Mouse (Mus musculus) megakaryocyte, adult 5-6 weeks (primary cell): ENCODE data around the gene Btbd7. TPM values are rescaled to one million over a fixed set of nuclear protein-coding genes. Genes with fewer than 3 reads are reported as not detected.

Source experiments
- ATAC-seq: 2 replicates; pipeline ENCODE4 v1.8.0; 2016; ENCODE audit warnings: mild to moderate bottlenecking, inconsistent platforms; ENCODE audit not compliant: poor library complexity, severe bottlenecking
- total RNA-seq, 2 experiments: library from RNA; stranded (forward) in 1 of 2; stranded (reverse) in 1 of 2; fragments of 153-499, 151-499 nt in 1 of 2; fragments of 221-1000, 200-1000 nt in 1 of 2; gene quantifications; 2 replicates each; pipeline versions ENCODE4 v1.2.3 to v1.2.4; 2015 to 2017

The Btbd7 gene
- total RNA-seq, 2 experiments from 2014 or later, result 26.7 to 27.8 TPM

DNA sequence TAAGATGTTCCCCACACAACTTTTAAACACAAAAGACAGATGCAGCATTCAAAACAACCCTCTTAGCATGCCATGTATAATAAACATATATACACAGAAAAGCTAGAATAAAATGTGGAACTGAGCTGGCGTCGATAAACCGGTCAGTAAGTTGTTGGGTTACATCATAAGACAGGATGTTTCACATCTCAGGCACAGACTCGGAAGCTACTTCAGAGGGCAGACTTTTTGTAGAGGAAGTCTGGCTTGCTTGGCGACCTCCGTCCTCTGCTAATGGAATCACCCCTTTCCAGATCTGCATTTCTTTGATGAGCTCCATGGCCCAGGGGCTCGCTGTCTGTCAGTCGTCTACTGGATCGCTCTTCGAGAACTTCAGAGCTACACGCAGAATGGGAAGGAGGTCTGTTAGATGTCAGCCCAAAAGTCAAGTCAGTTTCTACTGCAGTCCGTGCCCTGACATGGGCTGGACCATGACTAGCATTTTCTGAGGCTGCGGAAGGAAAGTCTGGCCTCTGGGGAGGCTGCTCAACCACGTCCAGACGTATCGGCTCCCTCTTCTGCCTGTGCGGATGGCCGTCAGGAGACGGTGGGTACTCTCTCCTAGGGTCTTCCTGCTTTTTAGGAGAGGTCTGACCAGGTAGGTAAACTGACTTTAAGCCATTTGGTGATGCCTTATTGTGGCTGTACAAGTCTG, 93.2 kb downstream of the Btbd7 start:
- ATAC-seq, result peak; percentile 93

- no peak for ATAC-seq
These were observed 95.4 kb downstream of the Btbd7 start for GRCm38 (mm10) chr12:102782841-102783240.

GRCm38 (mm10) chr12:102779452-102779851, 98.8 kb downstream of the Btbd7 start:
- peak; percentile 27; the same call in 1 of the 2 replicates for ATAC-seq

DNA sequence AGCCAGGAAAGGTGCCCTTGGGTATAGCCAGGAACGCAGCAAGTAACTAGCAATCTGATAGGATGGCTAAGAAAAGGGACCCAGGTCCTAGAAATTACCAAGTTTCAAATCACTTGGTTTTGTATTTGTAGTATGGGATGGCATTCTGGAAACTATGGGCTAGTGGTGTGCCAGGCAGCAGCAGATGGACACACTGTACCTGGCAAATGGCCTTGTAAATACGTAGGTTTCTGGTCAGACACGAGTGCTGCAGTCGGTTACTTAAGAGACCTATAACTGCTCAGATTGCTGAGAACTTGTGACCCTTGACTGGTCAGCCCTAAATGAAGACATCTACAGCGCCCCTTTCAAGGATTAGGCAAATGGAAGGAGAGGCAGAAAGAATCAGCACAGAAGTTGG, 100.1 kb downstream of the Btbd7 start:
- ATAC-seq, result no peak

GRCm38 (mm10) chr12:102776035-102776434, 102.2 kb downstream of the Btbd7 start:
- ATAC-seq, result no peak

GRCm38 (mm10) chr12:102772676-102773075, 105.6 kb downstream of the Btbd7 start:
- no peak for ATAC-seq

DNA sequence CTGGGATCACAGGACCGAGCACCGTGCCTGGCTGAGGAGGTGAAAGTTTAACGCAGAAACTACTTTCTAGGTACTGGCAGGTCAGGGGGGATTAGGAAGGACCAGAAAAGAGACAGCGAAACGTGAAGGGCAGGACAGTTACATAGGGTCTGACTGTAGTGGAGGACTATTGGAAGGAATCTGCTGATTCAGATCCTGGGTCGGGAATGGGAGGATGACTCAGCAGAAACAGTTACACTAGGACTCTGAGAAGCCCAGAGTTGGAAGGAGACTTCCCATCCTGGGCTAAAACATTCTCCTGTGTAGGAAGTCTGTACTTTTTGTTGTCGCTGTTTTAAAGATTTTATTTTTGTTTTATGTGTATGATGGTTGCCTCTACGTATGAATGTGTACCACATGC, 106.7 kb downstream of the Btbd7 start:
- ATAC-seq, result no peak

- ATAC-seq, result no peak; the same call in 1 of the 2 replicates
These were observed 109.3 kb downstream of the Btbd7 start for GRCm38 (mm10) chr12:102769000-102769399.

DNA sequence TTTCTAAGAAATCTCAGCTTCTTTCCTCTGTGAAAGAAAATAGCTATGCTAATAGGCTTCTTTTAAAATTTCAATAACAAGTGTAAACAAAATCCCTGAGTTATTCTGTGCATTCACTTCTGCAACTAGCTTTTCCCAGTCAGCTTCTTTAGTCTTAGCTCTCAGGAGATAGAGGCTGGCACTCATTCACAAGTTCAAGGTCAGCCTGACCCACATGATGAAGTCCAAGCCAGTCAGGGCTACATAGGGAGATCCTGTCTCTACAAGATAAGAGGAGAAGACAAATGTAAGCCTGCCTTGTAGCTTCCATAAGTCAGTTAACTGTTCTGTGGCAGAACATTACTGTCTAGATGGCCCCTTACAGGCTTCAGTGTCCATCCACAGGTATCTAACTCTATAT, 114.6 kb downstream of the Btbd7 start:
- no peak for ATAC-seq

DNA sequence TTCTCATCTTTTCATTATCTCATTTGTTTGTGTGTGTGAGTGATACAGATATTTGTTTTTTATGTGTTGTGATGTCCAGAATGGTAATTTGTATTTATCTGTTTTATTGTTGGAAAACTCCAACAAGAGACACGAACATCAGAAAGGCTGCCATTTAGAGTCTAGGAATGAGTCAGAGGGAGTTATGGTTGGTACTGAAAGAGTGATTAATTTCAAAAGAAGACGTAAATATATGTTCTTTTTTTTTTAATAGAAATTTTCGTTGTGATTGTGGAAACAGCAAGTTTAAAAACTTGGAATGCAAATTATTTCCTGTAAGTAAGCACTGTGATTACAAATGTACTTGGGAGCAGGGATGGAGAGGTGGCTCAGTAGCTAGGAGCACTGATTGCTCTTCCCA, 116.6 kb downstream of the Btbd7 start:
- no peak for ATAC-seq

DNA sequence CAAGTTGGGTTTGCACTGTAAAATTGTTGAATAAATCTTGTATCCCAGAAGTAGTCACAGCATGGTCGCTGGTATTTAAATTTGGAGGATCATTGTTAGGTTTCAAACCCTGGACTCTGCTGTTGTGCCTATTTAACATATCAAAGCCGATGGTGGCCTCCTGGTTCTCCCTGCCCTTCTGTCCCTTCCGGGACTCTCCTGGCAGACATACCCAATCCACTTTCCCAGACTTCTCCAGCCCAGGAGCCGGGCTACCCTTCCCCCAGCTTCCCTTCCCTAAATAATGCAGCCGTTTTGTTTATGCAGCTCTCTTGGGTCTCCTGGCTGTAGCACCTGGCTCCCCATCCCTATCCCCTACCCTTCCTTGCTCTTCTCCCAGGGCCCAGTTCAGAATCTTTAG, 119.3 kb downstream of the Btbd7 start:
- ATAC-seq, result no peak

DNA sequence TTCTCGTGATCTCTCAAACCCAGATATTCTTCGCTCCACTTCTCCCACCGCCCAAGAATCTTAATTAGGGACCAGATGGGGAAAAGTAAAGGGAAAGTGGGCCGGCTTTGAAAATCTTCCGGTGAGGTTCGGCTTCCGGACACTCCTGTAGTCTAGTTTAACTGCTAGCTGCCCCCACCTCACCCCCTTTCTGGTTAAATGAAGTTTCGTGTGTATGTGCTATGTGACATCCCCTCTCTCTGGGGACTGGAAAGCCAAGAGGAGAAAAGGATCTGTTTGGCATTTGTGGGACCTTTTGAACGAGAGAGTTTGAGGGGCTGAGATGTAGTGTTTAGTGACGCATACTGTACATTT, 119.9 kb downstream of the Btbd7 start, which contains the start of gene Gm20604:
Gene Gm20604, minus strand, starts transcription at position 270 of the 354 bp plus-strand sequence.
- no peak for ATAC-seq

- peak; percentile 96 for ATAC-seq
These were observed 120.4 kb downstream of the Btbd7 start, which contains the start of the genes Gm28051, Gon7 and Ubr7 for GRCm38 (mm10) chr12:102757689-102758402. TSS of gene Gm28051 (minus strand) at chr12:102757765. TSS of gene Gon7 (minus strand) at chr12:102757803. TSS of gene Ubr7 (plus strand) at chr12:102757967.

DNA sequence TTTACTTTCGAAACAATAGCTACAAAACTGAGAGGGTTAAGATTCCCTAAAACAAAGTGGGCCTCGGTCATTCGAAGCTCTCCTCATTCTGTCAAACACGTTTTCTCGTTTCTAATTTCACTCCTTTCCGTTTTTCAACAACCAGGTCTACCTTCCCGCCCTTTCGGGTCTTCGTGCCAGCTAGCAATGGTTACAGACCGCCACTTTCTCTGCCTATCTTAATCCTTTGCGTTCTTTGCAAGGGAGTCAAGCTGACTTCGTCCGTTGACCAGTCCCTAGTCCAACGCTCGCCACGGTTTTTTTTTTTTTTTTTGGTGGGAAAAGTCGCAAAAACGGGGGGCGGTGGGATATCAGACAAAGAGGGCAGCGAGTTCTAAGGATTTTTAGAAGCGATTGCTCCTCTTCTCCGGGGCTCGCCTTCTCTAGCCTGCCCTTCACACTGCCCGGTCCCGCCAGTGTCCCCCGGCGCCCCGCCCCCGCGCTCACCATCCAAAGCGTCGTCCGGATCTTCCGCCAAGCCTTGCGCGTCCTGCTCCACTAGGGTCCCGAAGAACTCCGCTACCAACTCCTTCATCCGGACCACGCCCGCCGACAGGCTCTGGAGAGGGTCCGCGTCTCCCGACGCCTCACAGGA, 121.1 kb downstream of the Btbd7 start:
- ATAC-seq, result peak; percentile 67

DNA sequence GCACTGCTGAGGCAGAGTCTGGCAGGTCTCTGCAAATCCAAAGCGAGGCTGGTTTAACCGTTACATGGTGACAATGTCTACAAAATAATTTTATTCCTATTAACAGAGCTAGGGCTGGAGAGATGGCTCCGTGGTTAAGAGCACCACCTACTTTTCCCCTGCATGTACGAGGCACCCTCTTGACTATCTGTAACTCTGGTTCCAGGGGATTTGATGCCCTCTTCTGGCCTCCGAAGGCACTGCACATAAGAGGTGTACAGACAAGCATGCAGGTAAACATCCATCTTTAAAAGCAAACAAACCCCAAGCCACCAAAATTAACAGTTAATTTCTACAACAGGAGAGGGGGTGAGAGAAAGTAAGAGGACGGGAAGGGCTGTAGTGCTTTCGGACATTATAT, 122.0 kb downstream of the Btbd7 start:
- no peak for ATAC-seq

DNA sequence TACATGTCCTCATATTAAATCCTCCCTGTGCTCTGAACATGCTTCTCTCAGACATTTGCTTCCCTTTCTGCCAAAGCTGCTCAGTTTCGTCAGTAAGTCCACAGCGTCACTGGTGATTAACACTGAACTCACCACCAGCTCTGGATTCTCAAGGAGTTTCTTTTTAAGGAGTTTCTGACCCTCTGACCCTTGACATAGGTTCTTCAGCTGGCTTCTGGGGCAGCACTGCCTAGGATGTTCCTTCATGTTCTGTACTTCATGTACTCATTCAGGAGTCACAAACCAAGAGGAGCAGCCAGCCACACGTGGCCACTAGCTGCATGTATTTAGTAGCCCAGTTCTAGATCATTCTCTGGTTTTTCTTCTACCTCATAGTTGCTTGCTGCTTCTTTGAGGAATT, 130.0 kb downstream of the Btbd7 start:
- ATAC-seq, result peak; percentile 23; the same call in 1 of the 2 replicates

DNA sequence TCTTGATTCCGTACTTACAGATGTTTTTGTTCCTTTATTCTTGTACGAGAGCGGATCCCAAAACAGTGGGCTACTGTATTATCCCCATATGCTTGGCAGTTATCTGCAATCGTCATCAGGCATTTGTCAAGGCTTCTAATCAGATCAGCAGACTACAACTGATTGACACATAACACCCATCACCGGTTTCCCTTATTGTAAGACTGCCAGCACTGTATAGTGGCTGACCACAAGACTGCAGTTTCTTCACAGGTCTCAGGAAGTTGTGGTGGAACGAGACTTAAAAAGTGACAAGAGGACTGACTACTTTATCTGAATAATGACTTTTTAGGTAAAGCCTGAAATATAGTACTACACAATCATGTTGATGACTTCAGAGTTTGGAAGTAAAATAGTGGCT, 133.4 kb downstream of the Btbd7 start:
- ATAC-seq, result peak; percentile 71

DNA sequence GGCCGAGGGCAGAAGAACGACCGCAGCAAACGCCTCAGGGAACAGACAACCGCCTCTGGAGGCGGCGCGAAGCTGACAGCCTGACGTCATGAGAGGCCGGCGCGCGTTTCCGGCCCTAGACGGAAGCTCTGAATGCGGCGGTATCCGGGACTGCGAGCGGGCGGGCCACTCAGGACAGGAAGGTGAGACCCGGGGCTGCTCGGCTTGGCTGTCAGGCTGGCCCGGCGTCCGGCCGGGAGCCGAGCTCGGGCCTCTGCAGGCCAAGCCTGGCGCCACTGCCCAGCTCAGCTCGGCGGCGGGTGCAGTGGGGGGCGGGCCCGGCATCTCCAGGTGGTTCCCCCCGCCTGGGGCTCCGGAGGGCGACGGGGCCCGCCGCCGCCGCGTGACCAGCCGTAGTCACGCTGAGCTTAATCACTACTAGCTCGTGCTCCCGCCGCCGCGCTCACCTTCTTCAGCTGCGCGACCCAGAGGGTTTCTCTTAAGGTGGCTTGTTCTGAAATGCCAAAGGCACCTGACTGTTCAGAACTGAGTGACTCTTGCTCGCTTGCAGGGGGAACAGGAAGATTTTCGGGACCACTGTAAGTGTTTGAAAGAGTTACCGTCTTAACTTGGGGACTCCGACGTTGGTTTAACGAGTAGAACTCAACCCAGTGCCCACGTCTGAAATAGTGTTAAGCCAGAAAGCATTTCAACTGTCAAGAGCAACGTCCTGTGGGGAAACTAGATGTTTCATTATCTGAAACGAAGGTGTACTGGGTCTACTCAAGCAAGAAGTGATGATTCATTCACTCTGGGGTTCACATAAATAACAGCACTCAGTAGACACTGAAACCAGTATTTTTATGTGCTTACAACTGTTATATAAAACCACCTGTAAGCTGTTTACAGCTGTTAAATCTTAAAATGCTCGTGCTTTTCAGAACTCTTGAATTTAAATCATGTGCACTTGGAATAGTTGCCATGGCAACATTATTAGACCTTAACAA, 134.4 kb downstream of the Btbd7 start, which contains the start of the genes Moap1 and Tmem251:
Gene Moap1, minus strand, starts transcription at position 73 of the 986 bp plus-strand sequence.
Gene Tmem251, plus strand, starts transcription at position 174 of the 986 bp plus-strand sequence.
- peak; percentile 82 for ATAC-seq

- ATAC-seq, result no peak
These were observed 135.2 kb downstream of the Btbd7 start for GRCm38 (mm10) chr12:102743036-102743588.

GRCm38 (mm10) chr12:102742056-102742455, 136.2 kb downstream of the Btbd7 start:
- no peak for ATAC-seq
